Mouse (Mus musculus) B cell, adult 2 months (primary cell): ENCODE data around the gene Pim2.
"Not testable (repeated sequence)": the region's sequence is repeated elsewhere in the genome, so short reads cannot be mapped to it uniquely, and the experiment has no call there.

ENCODE experiments used
- DNase-seq, 2 experiments: peaks; one replicate each; pipeline ENCODE4 v3.0.0; 2022

The Pim2 gene

DNA sequence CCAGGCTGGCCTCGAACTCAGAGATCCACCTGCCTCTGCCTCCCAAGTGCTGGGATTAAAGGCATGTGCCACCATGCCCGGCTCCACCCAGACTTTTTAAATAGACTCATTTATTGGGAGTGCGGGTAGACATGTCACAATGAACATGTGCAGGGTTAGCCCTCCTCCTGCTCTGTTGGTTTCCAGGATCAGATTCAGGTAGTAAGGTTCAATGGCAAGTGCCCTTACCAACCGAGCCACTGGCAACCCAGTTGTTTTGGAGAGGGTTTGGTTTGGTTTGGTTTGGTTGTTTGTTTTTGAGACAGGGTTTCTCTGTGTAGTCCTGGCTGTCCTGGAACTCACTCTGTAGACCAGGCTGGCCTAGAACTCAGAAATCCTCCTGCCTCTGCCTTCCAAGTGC, 31.2 kb downstream of the Pim2 start, which contains the start of gene Gm10490:
TSS of gene Gm10490 (plus strand) at position 301 of the 400 bp plus-strand sequence.
- DNase-seq, result not testable (repeated sequence)

DNA sequence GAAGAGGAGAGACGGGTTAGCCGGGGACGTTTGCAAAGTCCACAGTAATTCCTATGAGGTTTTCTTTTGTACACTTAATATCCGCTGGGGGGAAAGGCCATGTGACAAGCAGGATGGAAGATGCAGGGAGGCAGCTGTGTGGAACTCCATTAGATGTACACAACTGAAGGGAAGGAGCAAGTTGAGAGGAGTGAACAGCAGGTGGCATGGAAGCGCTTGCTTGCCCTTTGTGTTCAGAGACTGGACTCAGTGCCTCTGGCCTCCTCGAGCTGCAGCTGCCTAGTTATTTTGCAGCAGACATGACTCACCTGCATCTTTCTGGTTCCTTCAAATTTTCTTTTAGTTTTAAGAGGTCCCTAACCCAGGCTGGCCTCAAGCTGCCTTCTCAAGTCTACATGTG, 32.4 kb downstream of the Pim2 start:
- no peak for DNase-seq

DNA sequence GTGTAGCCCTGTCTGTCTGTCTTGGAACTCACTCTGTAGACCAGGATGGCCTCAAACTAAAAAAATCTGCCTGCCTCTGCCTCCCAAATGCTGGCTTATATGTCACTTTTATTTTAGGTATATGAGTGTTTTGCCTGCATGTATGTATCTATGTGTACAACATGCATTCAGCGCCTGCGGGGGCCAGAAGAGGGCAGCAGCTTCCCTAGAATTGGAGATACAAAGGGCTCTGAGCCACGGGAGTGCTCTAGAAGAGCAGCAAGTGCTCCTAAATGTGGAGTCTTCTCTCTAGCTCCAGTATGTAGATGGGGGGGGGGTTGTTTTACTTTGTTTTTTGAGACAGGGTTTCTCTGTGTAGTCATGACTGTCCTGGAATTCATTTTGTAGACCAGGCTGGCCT, 37.6 kb downstream of the Pim2 start:
- peak; percentile 46 to 47 for DNase-seq

DNA sequence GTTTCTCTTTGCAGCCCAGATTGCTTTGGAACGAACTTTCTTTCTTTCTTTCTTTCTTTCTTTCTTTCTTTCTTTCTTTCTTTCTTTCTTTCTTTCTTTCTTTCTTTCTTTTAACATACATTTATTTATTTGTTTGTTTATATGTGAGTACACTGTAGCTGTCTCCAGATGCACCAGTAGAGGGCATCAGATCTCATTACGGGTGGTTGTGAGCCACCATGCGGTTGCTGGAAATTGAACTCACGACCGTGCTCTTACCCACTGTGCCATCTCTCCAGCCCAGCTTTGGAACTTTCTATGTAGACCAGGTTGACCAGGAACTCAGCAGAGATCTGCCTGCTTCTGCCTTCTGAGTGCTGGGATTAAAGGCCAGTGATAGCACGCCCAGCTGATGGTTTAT, 39.9 kb downstream of the Pim2 start:
- not testable (repeated sequence) for DNase-seq

DNA sequence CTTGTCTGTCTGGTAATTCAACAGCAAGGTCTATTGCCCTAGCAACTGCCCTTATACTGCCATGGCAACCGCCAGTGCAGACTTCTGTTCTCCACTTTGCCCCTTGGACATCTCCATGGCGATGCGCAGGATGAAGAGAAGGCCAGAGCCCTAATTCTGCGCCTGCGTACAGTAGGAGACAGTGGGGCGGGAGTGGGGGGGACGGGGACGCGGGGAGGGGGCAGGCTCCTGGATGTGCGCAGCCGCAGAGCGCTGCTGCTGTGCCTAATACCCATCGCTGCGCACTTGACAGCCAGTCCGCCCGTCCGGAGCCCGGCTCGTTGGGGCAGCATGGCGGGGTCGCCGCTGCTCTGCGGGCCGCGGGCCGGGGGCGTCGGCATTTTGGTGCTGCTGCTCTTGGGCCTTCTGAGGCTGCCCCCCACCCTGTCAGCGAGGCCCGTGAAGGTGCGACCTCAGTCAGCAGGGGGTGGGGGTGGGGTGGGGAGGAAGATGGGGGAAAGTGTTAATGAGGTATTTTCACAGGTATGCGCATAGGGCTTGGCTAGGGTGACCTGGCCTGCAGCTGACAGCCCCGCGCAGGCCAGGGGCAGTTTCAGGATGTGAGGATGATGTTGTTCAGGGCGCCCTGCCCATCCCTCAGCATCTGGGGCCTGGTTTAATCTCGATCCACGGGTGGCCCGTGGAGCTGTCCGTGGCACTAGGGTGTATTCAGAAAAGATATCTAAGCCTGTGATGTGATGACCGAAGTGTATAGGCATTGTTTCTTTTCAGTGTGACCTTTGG, 41.7 kb downstream of the Pim2 start, which contains the start of gene Pcsk1n:
TSS of gene Pcsk1n (plus strand) at position 222 of the 783 bp plus-strand sequence.
- DNase-seq, result no peak

DNA sequence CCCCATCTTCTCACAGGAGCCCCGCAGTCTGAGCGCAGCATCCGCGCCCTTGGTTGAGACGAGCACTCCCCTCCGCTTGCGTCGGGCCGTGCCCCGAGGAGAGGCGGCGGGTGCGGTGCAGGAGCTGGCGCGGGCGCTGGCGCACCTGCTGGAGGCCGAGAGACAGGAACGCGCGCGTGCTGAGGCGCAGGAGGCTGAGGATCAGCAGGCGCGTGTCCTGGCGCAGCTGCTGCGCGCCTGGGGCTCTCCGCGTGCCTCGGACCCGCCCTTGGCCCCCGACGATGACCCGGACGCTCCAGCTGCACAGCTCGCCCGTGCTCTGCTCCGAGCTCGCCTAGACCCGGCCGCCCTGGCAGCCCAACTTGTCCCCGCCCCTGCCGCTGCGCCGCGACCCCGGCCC, 44.0 kb downstream of the Pim2 start:
- DNase-seq, result no peak

DNA sequence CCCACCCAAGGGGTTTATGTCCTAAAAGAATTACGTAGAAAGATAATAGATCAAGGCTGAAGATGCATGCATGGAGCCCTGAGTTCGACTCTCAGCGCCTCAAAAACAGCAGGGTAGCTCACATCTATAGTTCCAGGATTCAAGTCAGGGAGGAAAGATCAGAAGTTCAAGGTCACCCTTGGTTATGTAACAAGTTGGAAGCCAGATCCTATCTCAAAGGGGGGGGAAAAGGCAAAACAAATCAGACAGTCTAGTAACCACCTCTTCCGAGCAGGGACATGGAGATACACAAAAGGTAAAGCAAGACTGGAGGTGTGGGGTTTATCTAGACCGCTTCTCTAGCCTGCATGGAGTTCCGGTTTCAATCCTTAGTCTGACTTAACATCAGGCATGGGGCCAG, 48.2 kb downstream of the Pim2 start:
- no peak for DNase-seq

DNA sequence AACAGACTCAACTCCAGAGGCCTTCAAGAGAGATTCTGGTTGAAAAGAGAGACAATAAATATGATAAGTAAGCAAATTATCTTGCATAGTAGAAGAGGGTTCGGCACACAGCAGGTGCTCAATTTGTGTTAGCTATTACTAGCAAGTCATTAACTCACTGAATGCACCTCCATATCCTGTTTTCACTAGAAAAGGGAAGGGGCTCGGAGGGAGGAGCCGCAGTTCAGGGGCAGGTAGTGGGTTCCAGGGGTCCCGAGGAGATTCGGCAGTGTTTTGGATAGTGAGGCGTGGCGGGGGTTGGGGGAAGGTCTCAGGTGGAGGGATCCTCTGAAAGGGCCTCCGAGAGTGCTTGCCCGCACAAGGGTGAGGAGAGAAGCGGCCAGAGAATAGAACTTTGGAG, 49.1 kb downstream of the Pim2 start:
- DNase-seq, result no peak

DNA sequence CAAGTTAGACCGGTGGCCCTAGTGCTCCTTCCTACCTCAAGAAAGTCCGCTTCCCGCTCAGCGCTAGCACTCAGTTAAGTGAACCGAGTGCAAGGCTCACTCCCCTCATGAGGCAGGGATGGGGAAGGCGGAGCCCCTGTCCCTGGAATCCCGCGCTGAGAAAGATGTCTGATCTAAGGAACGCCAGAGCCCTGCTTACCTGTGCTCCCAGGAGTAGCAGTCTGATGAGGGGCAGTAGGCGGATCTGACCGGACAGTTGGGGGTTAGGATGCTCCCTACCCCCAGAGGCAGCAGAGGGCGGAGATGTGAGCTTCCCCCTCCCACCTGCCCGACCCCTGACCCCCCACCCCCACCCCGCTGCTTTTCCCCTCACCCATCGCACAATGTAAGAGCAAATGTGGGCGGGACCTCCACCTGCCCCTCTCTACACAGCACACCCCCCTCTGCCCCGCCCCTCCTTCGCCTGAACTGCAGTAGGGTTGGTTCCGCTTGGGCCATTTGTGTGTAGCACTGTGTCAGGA, 50.3 kb downstream of the Pim2 start, which contains the start of gene Eras:
TSS of gene Eras (minus strand) at position 338 of the 521 bp plus-strand sequence.
- DNase-seq, result no peak
